Mouse (Mus musculus) MEL (cell line): ENCODE results near the gene Plekha5.

Experiments
- CTCF ChIP-seq, 3 experiments: IDR thresholded peaks in 2 of 3; conservative IDR thresholded peaks in 1 of 3; 2 replicates each; pipeline ENCODE4 v1.5.1; 2011 to 2012; ENCODE audit warnings: low read length in 3 of 3, low read depth in 2 of 3, mild to moderate bottlenecking in 2 of 3, improper control_type of control experiment in 1 of 3, inconsistent platforms in 1 of 3, mixed read lengths in 1 of 3, moderate library complexity in 1 of 3; ENCODE audit not compliant: control insufficient read depth in 1 of 3, insufficient read depth in 1 of 3, poor library complexity in 1 of 3, severe bottlenecking in 1 of 3
- EP300 ChIP-seq, 2 experiments: IDR thresholded peaks; 2 replicates each; pipeline ENCODE4 v1.6.1; 2011; ENCODE audit warnings: improper control_type of control experiment in 2 of 2, low read length in 2 of 2, low read depth in 1 of 2, mild to moderate bottlenecking in 1 of 2
- HCFC1 ChIP-seq: IDR thresholded peaks from 2 replicates; pipeline ENCODE4 v1.6.1; 2012; ENCODE audit warnings: low read depth, mild to moderate bottlenecking, inconsistent platforms, low read length, improper control_type of control experiment, moderate library complexity
- MAX ChIP-seq: IDR thresholded peaks from 2 replicates; pipeline ENCODE4 v1.6.1; 2011; ENCODE audit warnings: low read length, improper control_type of control experiment
- MYC ChIP-seq: IDR thresholded peaks from 2 replicates; pipeline ENCODE4 v1.6.1; 2011; ENCODE audit warnings: low read depth, mild to moderate bottlenecking, low read length, improper control_type of control experiment, moderate library complexity
- NRF1 ChIP-seq: IDR thresholded peaks from 2 replicates; pipeline ENCODE4 v1.6.1; 2014; ENCODE audit warnings: low read depth, mild to moderate bottlenecking, inconsistent platforms, low read length, improper control_type of control experiment, moderate library complexity; ENCODE audit not compliant: poor library complexity, insufficient read depth, severe bottlenecking
- POLR2A ChIP-seq, 2 experiments: IDR thresholded peaks; 2 replicates each; pipeline ENCODE4 v1.6.1; 2011 to 2012; ENCODE audit warnings: low read length in 2 of 2, mild to moderate bottlenecking in 2 of 2, control low read depth in 1 of 2, improper control_type of control experiment in 1 of 2, low read depth in 1 of 2, moderate library complexity in 1 of 2; ENCODE audit not compliant: control insufficient read depth in 1 of 2, insufficient read depth in 1 of 2, poor library complexity in 1 of 2
- POLR2AphosphoS2 ChIP-seq: IDR thresholded peaks from 2 replicates; pipeline ENCODE4 v1.6.1; 2011; ENCODE audit warnings: low read length, improper control_type of control experiment
- USF1 ChIP-seq: IDR thresholded peaks from 2 replicates; pipeline ENCODE4 v1.6.1; 2014; ENCODE audit warnings: low read depth, mild to moderate bottlenecking, inconsistent platforms, low read length, improper control_type of control experiment, moderate library complexity
- USF2 ChIP-seq, 2 experiments: IDR thresholded peaks; 2 replicates each; pipeline ENCODE4 v1.6.1; 2011 to 2012; ENCODE audit warnings: improper control_type of control experiment in 2 of 2, low read length in 2 of 2, borderline replicate concordance in 1 of 2, inconsistent platforms in 1 of 2, low read depth in 1 of 2, mild to moderate bottlenecking in 1 of 2; ENCODE audit not compliant: insufficient read depth in 1 of 2

- no peak for TF ChIP-seq USF1
- no peak for TF ChIP-seq CTCF (IDR thresholded peaks at IDR 0.05 in 2 of 3, conservative IDR thresholded peaks at IDR 0.05 in 1 of 3; ENCODE audit: control insufficient read depth in 1 of 3, insufficient read depth in 1 of 3, low read depth in 2 of 3, low read length in 3 of 3, poor library complexity in 1 of 3, severe bottlenecking in 1 of 3)
- TF ChIP-seq EP300 (IDR thresholded peaks at IDR 0.05; ENCODE audit: low read depth in 1 of 2, low read length in 2 of 2) = no peak
- no peak for TF ChIP-seq USF2 (IDR thresholded peaks at IDR 0.05; ENCODE audit: borderline replicate concordance in 1 of 2, insufficient read depth in 1 of 2, low read depth in 1 of 2, low read length in 2 of 2)
- no peak for TF ChIP-seq POLR2AphosphoS2
- TF ChIP-seq MAX = no peak
- TF ChIP-seq POLR2A (IDR thresholded peaks at IDR 0.05; ENCODE audit: control insufficient read depth in 1 of 2, insufficient read depth in 1 of 2, low read depth in 1 of 2, low read length in 2 of 2, poor library complexity in 1 of 2) = no peak
- TF ChIP-seq NRF1 = no peak
- TF ChIP-seq MYC = no peak
- TF ChIP-seq HCFC1 = no peak
Measured at GRCm38 (mm10) chr6:140444147-140444546, 20.3 kb downstream of the Plekha5 start.
